ENCODE assay signal across 15 mouse cellular contexts in genomic region chr12:85103096-85103495, GRCm38 (mm10). TPM values are rescaled to one million over a fixed set of nuclear protein-coding genes. Genes with fewer than 3 reads are reported as not detected.
"Had no signal": no experiment of that assay in that cellular context is flagged by ENCODE, and none has a peak within 500 bp of the region (broad histone marks: within the 10 kb centered on the region; RNA-seq: fewer than 3 reads in every experiment).

No protein-coding gene starts in this region.

- H3K4me2 ChIP-seq: hindbrain, embryonic 14.5 days; limb, embryonic 12.5 days; liver, embryonic 15.5 days; midbrain, embryonic 13.5 days; neural tube, embryonic 15.5 days had no signal

- H3K4me3 ChIP-seq: layer of hippocampus, adult 2 months; limb, embryonic 12.5 days; liver, embryonic 15.5 days; midbrain, embryonic 13.5 days; myocyte; neural tube, embryonic 15.5 days had no signal

- H3K27ac ChIP-seq: hindbrain, embryonic 14.5 days; kidney, postnatal 0 days; layer of hippocampus, adult 2 months; limb, embryonic 12.5 days; liver, embryonic 15.5 days; macrophage; midbrain, embryonic 13.5 days; neural tube, embryonic 15.5 days; stomach, postnatal 0 days had no signal

- ATAC-seq: lung, postnatal 0 days; midbrain, embryonic 13.5 days had no signal

- H3K27me3 ChIP-seq: limb, embryonic 12.5 days; liver, embryonic 15.5 days; midbrain, embryonic 13.5 days; neural tube, embryonic 15.5 days had no signal

- H3K36me3 ChIP-seq: limb, embryonic 12.5 days; liver, embryonic 15.5 days; midbrain, embryonic 13.5 days; neural tube, embryonic 15.5 days had no signal

- H3K9me3 ChIP-seq: limb, embryonic 12.5 days; liver, embryonic 15.5 days; midbrain, embryonic 13.5 days; neural tube, embryonic 15.5 days had no signal

- H3K9ac ChIP-seq: hindbrain, embryonic 14.5 days; limb, embryonic 12.5 days; liver, embryonic 15.5 days; midbrain, embryonic 13.5 days; neural tube, embryonic 15.5 days had no signal

- DNase-seq: liver; lung, adult 2 months; thymus, postnatal 4 days had no signal

RNA-seq across cellular contexts. Expression of gene Rps6kl1, which starts 48.0 kb away (rescaled TPM):
- total RNA-seq: megakaryocyte-erythroid progenitor cell, adult 5-6 weeks had no signal
- polyA plus RNA-seq: macrophage had no signal
